Mouse (Mus musculus) kidney, postnatal 25 days (tissue): ENCODE results near the gene C130050O18Rik.
A peak's percentile ranks its signal among the peaks of the same experiment; 100 is the strongest.

Experiments
- DNase-seq, 2 experiments: peaks; one replicate each; pipeline ENCODE4 v3.0.0; 2021; ENCODE audit warnings: mixed read lengths in 2 of 2

The C130050O18Rik gene

GRCm38 (mm10) chr5:139427989-139428388 is 22.9 kb downstream of the C130050O18Rik start:
- no peak for DNase-seq

- DNase-seq = peak; percentile 33 to 70
Observed at GRCm38 (mm10) chr5:139429818-139430341, 24.8 kb downstream of the C130050O18Rik start.

GRCm38 (mm10) chr5:139432333-139432732 is 27.3 kb downstream of the C130050O18Rik start:
- DNase-seq = no peak

- no peak for DNase-seq
Observed at GRCm38 (mm10) chr5:139432747-139433508, 27.8 kb downstream of the C130050O18Rik start.

GRCm38 (mm10) chr5:139433842-139434568 is 28.9 kb downstream of the C130050O18Rik start:
- no peak for DNase-seq

GRCm38 (mm10) chr5:139434940-139435339 is 29.9 kb downstream of the C130050O18Rik start:
- DNase-seq = peak in 1 of 2 experiments; percentile 55

GRCm38 (mm10) chr5:139437769-139438168 is 32.7 kb downstream of the C130050O18Rik start:
- no peak for DNase-seq

GRCm38 (mm10) chr5:139438440-139438839 is 33.4 kb downstream of the C130050O18Rik start:
- DNase-seq = no peak

GRCm38 (mm10) chr5:139440451-139440850 is 35.4 kb downstream of the C130050O18Rik start:
- DNase-seq = no peak

- DNase-seq = no peak
Observed at GRCm38 (mm10) chr5:139440926-139441725, 36.0 kb downstream of the C130050O18Rik start.

- DNase-seq = no peak
Observed at GRCm38 (mm10) chr5:139441726-139442018, 36.6 kb downstream of the C130050O18Rik start.

GRCm38 (mm10) chr5:139442428-139442827 is 37.3 kb downstream of the C130050O18Rik start:
- DNase-seq = no peak

- DNase-seq = no peak
Observed at GRCm38 (mm10) chr5:139442962-139443361, 37.9 kb downstream of the C130050O18Rik start.

GRCm38 (mm10) chr5:139445258-139445657 is 40.2 kb downstream of the C130050O18Rik start:
- DNase-seq = no peak

GRCm38 (mm10) chr5:139448025-139448424 is 42.9 kb downstream of the C130050O18Rik start:
- DNase-seq = no peak

- DNase-seq = peak; percentile 36 to 63
Observed at GRCm38 (mm10) chr5:139449161-139449791, 44.2 kb downstream of the C130050O18Rik start.

- no peak for DNase-seq
Observed at GRCm38 (mm10) chr5:139449926-139450325, 44.8 kb downstream of the C130050O18Rik start.

GRCm38 (mm10) chr5:139453031-139453430 is 48.0 kb downstream of the C130050O18Rik start:
- no peak for DNase-seq

- DNase-seq = no peak
Observed at GRCm38 (mm10) chr5:139455166-139455565, 50.1 kb downstream of the C130050O18Rik start.

GRCm38 (mm10) chr5:139457241-139457640 is 52.2 kb downstream of the C130050O18Rik start:
- no peak for DNase-seq

GRCm38 (mm10) chr5:139459938-139460337 is 54.9 kb downstream of the C130050O18Rik start:
- no peak for DNase-seq

- peak; percentile 99 for DNase-seq
Observed at GRCm38 (mm10) chr5:139460384-139461067, 55.4 kb downstream of the C130050O18Rik start, which contains the start of gene 3110082I17Rik. Gene 3110082I17Rik (minus strand): TSS chr5:139460527.
